Mouse (Mus musculus) heart, adult 11 months (tissue): Measurements from ENCODE around the gene Spdef.
A peak's percentile ranks its signal among the peaks of the same experiment; 100 is the strongest.

ENCODE experiments used
- DNase-seq: peaks from one replicate; pipeline ENCODE4 v3.0.0; 2022

Gene Spdef

DNA sequence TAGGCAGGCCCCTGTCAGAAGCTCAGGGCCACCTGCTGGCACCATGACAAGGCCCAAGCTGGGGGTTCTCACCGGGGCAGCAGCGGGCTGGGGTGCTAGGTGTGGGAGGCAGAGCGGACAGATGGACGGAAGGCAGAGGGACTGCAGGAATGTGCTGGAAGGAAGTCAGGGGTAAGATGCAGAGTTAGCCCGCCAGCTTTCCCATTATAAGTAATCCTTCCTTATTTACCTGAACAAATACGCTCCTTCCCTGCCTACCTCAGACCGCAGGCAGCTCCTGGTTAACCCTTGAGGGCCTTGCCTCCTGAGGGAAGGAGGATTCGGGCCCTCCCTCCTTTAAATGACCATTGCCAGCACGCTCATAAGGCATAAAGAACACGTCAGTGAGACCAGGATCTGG lies at the start of gene Spdef:
Gene Spdef (minus strand): TSS at position 186 of the 400 bp plus-strand sequence.
- DNase-seq, result no peak

DNA sequence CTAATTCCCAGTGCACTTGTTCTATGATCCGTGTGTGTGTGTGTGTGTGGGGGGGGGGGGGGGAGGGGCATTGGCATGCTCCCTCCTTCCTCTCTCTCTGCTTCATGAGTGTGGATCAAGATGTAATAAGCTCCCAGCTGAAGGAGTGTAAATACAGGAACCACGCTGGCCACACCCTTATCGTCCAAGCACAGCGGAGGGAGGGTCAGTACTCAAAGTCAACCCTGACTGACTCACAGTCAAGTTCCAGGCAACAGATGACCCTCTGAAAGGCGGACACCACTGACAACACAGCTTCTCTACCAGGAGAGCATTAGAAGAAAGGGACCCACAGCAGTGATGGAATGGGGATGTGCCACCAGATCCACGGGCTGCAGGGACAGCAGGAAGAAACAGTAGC lies 49.1 kb upstream of the Spdef start:
- no peak for DNase-seq

DNA sequence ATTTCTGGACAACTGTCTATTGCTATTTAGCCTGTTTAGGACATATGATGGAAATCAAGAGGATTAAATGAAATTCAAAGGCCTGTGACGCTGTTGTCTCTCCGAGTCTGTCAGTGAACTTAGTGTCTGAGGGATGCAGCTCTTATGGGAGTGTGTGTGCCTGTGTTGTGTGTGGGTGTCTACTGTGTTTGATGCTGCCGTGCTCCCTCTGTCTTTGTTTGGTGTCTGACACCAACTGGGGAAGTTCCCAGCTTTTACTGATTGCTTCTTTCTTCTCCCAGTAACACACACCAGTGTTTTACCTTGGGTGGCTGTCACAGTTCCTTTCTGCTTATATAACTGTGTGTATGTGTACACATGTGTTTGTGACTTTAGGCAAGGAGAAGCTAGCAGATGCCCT lies 45.4 kb upstream of the Spdef start:
- DNase-seq, result no peak

GRCm38 (mm10) chr17:27771616-27772015 lies 42.9 kb upstream of the Spdef start:
- DNase-seq, result no peak

GRCm38 (mm10) chr17:27768817-27769542 lies 40.2 kb upstream of the Spdef start:
- no peak for DNase-seq

DNA sequence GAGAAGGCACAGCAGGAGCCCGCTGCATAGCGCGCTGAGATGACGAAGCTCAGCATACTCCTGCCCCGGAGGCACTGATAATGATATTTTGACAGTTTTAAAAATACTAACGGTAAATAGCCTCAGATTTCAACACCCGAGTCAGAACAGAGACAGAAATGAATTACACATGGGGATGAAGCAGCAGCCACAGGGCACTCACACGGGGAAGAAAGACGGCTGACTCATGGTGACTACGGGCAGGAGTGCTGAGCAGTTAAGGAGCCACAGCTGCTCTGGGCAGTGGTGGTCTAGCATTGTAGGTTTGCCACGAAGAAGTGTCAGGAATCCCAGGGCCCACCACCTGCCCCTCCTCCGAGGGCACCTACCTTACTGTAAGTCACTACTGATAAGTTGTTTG lies 38.8 kb upstream of the Spdef start:
- no peak for DNase-seq

- no peak for DNase-seq
Observed at GRCm38 (mm10) chr17:27767120-27767519, 38.4 kb upstream of the Spdef start.

DNA sequence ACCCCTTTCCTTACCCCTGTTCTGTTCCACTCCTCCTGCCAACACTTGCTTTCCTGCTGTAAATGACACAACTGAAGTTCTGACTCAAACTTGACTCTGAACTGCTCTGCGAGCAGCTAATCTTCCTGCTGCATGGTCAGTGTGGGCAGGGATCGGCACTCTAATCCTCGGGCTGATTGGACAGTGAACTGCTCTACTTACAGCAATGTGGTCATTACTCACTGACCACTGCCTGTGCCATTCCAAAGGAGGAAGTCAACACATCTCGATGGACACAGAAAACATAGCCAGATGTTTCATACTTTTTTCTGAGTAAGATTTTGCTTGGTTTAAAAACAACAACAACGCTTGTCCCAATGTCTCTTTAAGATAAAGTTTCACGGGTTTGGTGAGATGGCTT lies 36.3 kb upstream of the Spdef start:
- DNase-seq, result no peak

- no peak for DNase-seq
Observed at GRCm38 (mm10) chr17:27764453-27764852, 35.7 kb upstream of the Spdef start.

DNA sequence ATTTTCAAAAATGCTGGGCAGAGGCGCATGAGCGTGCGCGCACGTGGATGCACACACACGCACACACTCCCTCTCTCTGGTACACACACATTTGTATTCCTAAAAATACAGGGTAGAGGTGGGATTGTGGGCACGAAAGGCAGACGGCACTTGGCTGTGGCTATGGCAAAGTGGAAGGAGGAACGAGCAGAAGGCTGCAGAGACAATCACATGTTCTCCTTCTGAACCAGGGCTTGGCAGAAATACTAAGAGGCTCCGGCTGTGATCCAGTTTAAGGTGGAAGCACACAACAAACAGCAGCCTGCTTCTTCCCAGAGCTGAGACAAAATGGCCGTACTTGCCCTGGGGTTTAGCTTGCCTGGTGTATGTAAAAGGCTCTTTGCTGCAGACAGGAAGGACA lies 34.1 kb upstream of the Spdef start:
- no peak for DNase-seq

GRCm38 (mm10) chr17:27761639-27762336 lies 33.0 kb upstream of the Spdef start:
- peak; percentile 96 for DNase-seq

GRCm38 (mm10) chr17:27760169-27760568 lies 31.4 kb upstream of the Spdef start:
- DNase-seq, result peak; percentile 90

GRCm38 (mm10) chr17:27751314-27752202 lies 22.8 kb upstream of the Spdef start:
- no peak for DNase-seq

GRCm38 (mm10) chr17:27750451-27750942 lies 21.7 kb upstream of the Spdef start:
- DNase-seq, result no peak

DNA sequence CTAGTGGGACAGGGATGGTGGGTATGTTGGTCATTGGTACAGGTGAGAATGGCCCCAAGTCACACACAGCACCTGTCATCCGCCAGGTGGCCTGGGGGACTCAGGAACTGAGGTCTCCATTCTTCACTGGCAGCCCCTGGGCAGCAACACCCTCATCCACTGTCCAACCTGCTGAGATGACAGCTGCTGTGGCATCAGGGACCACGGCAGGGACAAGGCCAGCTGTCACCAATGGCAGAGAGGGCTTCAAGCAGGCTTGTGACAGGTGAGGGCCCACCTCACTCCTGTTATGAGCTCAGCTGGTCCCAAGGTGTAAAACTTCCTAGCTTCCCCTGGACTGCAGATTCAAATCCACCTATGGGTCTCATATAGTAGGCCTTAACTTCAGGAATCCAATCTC lies 19.4 kb upstream of the Spdef start:
- DNase-seq, result no peak

DNA sequence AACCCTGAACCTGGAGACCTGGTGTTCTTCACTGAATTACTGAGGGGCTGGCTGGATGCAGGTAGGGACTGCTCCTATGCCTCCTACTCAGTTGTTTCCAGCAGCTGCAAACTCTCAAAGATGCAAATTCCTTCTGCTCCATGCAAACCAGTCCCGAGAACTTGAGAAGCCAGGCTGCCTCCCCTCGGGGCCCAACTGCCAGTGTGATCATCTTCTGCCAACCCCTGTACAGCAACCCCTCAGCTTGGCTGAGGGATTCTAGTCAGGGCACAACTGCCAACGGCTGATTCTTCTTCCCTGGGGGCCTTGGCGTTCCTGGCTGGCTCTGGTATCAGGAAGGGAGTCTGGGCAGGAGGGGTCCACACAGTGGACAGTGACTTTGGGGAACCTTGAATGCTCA lies 17.7 kb upstream of the Spdef start:
- DNase-seq, result no peak

- no peak for DNase-seq
Observed at GRCm38 (mm10) chr17:27740961-27741360, 12.2 kb upstream of the Spdef start.

GRCm38 (mm10) chr17:27734344-27735073 lies 5.8 kb upstream of the Spdef start:
- no peak for DNase-seq

DNA sequence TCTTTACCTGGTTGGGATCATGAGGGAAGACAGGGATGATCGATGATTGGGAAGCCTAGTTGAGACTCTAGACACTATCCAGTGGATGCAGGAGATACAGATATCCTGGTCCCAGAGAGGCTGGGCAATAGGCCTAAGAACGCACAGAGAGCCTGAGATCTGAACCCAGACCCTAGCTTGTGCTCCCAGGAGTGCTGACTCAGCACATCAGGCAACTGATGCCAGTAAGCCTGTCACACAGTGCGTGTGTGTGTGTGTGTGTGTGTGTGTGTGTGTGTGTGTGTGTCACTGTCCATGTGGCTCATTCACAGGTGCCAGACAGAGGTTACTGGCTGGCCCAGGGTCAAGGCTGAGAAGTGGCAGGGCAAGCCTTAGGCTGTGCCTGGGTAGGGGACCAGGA lies 3.9 kb upstream of the Spdef start:
- no peak for DNase-seq

GRCm38 (mm10) chr17:27732152-27732551 lies 3.4 kb upstream of the Spdef start:
- DNase-seq, result no peak

DNA sequence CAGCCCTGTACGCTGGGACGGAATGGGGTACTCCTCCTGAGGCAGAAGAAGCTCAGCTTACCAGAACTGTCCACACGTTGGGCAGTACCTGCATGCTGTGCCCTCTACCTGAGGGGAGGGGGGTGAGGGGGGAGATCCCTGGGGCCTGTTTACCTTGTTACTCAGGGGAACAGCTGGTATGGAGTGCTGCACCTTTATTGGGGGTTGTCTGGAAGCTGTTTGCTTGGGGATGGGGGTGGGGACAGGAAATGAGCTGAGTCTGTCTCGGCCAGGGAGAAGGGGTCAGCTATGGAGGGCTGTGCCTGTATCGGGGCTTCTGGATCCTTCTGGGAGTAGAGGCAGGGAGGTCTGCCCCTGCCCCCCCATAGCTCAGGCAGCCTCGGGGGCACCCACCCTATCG lies 2.2 kb downstream of the Spdef start:
- DNase-seq, result no peak

- no peak for DNase-seq
Observed at GRCm38 (mm10) chr17:27725412-27725811, 3.3 kb downstream of the Spdef start.

DNA sequence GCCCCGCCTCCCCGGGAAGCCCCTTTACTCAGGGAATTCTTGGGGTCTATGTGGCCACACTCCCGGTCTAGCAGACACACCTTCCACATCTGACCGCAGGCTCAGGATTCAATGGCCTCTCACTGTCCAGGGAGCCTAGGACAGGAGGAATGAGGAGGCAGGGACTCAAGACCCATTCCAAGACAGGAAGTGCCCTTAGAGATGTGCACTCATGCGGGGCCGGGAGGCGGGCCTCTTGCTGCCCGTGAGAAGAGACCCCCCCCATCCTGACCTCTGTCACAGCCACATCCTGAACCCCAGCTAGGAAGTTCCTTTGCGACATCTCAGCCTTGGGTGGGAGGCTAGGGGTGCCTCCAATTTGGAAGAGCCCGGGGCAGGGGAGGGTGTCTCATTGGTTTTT lies 3.7 kb downstream of the Spdef start:
- DNase-seq, result no peak
